Mouse (Mus musculus): Measurements from ENCODE around the gene Tmem88.

Gene Tmem88

DNA sequence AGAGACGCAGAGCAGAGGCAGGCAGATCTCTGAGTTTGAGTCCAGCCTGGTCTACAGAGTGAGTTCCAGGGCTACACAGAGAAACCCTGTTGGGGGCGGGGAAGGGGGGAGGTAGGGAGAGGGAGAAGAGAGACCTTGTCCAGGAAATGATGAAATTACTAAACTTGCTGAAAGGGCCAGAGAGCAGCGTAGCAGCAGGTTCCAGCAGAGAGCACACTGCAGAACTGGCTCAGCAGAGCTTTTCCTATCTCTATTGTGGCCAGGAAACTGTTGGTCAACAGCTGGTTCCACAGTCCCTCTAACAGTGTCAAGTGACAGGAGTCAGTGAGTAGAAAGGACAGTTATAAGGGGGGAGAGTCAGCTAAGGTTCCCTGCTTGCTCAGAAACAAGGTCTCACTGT, 18.4 kb downstream of the Tmem88 start:
- DNase-seq (ENCODE audit: low spot score), result no peak

- no peak for DNase-seq (ENCODE audit: low spot score)
Measured at GRCm38 (mm10) chr11:69377766-69378165, 20.3 kb downstream of the Tmem88 start.

DNA sequence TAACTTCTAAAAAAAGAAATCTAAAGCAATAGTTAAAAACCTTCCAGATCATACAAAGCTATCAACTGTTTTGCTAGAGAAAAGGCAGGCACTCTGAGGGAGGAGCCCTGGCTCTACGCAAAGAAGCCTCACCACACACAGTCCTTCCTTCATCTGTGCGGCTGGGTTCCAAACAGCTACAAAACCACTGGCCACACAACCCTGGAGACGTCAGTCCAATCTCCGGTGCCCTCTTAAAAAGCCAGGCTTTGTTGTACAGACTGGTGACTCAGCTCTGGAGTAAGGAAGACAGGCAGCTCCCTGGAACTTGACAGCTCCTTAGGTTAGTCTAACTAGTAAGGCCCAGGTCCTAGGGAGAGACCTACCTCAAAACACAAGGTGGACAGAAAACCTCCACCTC, 22.4 kb downstream of the Tmem88 start:
- no peak for DNase-seq (ENCODE audit: low spot score)

GRCm38 (mm10) chr11:69373223-69373965, 24.6 kb downstream of the Tmem88 start:
- DNase-seq (ENCODE audit: low spot score), result no peak

DNA sequence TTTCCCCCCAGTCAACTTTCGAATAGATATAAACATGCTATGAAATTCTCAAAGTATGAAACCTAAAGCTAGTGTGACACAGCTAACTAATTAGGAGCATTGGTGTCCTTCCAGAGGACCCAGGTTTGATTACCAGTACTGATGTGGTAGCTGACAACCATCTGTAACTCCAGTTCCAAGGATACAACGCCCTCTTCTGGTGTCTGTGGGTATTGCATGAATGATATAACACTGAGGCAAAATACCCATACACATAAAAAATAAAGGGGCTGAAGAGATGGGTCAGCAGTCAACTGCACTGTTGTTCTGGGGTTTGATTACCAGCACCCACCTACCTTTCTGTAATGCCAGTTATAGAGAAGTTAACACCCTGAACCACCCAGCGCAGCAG, 25.3 kb downstream of the Tmem88 start:
- no peak for DNase-seq (ENCODE audit: low spot score)

- peak; percentile 40 for DNase-seq (ENCODE audit: low spot score)
Measured at GRCm38 (mm10) chr11:69372056-69372779, 25.8 kb downstream of the Tmem88 start.

- no peak for DNase-seq (ENCODE audit: low spot score)
Measured at GRCm38 (mm10) chr11:69371601-69372000, 26.4 kb downstream of the Tmem88 start.

DNA sequence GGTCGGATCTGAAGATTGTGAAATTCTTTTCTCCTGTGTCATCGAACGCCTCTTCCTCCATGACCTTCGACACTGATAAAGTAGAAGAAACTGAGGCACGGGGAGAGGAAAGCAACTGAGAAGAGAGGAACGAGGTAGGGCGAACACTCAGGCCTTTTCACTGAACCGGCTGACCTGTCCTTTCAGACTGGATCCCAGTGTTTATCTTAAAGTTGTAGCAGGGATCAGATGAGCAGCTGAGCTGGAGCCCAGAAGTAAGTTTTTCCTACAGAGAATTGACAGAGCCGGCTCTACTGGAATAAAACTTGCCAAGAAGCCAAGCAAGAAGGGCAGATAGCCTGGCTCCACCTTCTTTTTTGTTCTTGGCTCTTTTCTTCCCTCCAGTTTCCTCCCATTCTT, 27.2 kb downstream of the Tmem88 start:
- DNase-seq (ENCODE audit: low spot score), result no peak

GRCm38 (mm10) chr11:69369990-69370816, 27.8 kb downstream of the Tmem88 start:
- no peak for DNase-seq (ENCODE audit: low spot score)

DNA sequence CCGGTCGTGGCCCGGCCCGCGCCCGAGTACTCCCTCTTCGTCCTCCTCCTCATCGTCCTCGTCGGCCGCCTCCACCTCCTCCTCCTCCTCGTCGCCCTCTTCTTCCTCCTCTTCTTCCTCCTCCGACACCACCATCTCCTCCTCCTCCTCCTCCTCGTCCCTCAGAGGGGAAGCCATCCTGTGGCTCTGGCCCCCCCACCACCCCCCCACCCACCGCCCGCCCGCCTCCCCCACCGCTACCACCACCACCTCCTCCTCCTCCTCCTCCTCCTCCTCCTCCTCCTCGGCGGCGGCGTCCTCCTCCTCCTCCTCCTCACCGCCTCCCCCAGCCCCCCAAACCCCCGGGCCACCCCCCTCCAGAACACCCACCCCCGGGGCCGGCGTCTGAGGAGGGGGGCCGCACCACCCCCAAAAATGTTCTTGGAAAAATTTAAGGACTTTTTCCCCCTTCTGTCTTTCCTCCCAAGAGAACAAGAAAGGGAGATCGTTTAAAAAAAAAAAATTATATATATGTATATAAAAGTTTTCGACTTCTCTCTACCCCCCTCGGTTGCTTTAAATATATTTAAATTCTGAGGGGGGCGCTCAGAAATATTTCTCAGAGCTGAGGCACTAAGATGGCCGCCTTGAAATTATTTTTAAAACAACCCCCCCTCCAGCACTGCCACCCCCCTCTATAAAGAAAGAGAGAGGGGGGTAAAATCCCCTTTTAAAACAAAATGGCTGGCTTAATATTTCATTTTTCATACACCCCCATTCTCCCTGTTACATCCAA, 28.6 kb downstream of the Tmem88 start, which contains the start of gene Chd3:
TSS of gene Chd3 (minus strand) at position 192 of the 775 bp plus-strand sequence.
- DNase-seq (ENCODE audit: low spot score), result no peak

DNA sequence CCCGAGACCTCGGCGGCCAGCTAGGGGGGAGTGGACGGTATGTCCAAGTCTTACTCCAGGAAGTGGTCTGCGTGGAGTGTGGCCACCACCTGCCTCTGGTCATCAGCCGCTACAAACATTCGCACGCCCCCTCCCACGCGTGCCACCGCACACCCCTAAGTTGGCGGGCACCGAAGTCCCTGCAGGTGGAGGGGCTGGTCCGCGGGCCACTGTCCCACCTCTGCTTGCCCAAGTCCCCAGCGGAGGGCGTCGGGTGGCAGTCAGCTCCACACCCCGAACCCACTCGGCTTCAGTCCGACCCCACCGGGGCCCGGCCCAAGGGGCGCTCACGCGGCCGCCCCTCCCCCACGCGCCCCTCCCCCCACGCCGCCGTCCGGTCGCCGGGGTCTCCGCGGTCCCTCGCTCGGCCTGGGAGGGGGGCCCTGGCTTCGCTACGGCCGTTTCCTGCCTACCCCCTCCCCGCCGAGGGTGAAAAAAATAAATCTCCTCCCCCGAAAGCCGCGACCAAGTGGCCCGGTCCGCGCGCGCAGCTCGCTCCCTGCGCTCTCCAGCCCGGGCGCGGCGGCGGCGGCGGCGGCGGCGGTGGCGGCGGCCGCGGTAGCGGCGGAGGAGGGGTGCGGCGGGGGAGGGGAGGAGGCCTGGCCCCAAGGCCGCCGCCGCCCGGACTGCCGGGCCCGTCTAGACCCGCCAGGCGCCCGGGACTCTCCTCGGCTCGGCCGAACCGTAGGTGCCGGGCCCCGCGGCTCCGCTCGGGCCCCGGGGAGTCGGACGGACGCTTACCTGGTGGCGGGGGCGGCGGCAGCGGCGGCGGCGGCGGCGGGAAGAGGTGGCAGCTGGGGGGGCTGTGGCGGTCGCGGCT, 29.4 kb downstream of the Tmem88 start:
- DNase-seq (ENCODE audit: low spot score), result peak; percentile 67

GRCm38 (mm10) chr11:69367616-69368355, 30.2 kb downstream of the Tmem88 start:
- DNase-seq (ENCODE audit: low spot score), result peak; percentile 28

GRCm38 (mm10) chr11:69366855-69367615, 31.0 kb downstream of the Tmem88 start:
- peak; percentile 64 for DNase-seq (ENCODE audit: low spot score)

GRCm38 (mm10) chr11:69366157-69366854, 31.7 kb downstream of the Tmem88 start:
- peak; percentile 94 for DNase-seq (ENCODE audit: low spot score)

GRCm38 (mm10) chr11:69365722-69366121, 32.3 kb downstream of the Tmem88 start:
- no peak for DNase-seq (ENCODE audit: low spot score)

DNA sequence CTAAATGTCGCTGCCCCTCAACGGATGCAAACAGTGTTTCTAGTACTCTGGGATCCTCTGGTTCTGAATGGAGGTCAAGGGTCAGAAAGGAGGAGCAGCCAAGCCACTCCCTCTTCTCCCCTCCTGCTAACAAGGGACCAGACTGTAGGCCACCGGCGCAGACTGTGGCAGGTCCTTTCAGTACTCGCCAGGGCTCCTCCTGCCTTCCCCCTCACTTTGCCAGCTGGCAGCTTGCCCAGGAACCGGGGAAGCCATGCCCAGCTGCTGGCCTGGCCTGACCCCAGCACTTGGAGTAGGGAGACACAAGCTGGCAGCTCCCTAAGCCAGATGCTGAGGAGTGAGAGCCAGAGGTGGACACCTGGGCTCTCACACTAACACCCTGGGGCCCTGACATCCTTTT, 33.1 kb downstream of the Tmem88 start:
- peak; percentile 95 for DNase-seq (ENCODE audit: low spot score)

- DNase-seq (ENCODE audit: low spot score), result no peak
Measured at GRCm38 (mm10) chr11:69364376-69364775, 33.7 kb downstream of the Tmem88 start.

- no peak for DNase-seq (ENCODE audit: low spot score)
Measured at GRCm38 (mm10) chr11:69362479-69362878, 35.6 kb downstream of the Tmem88 start.

GRCm38 (mm10) chr11:69362021-69362420, 36.0 kb downstream of the Tmem88 start:
- no peak for DNase-seq (ENCODE audit: low spot score)

Measured in MN1 (cell line).